Mouse (Mus musculus) embryonic facial prominence, embryonic 15.5 days (tissue): Measurements from ENCODE around the gene Tnip1. TPM values are rescaled to one million over a fixed set of nuclear protein-coding genes. Genes with fewer than 3 reads are reported as not detected.

Experiments used
- polyA plus RNA-seq: library from polyadenylated mRNA; unstranded; fragments of >200 nt; fragmentation: Nextera tagmentation; extraction: Ambion mirVana; gene quantifications from 2 replicates; pipeline ENCODE4 v1.2.1, GENCODE M21; 2015

The Tnip1 gene
- polyA plus RNA-seq, 1 experiment from 2014 or later = 24.5 TPM

Other genes starting within 250 kb of the Tnip1 start
- gene Cdc42se2, start 175.2 kb downstream of the Tnip1 start, polyA plus RNA-seq = 67.7 and 68.7 TPM in 2 replicates
- gene Lyrm7, start 102.0 kb downstream of the Tnip1 start, polyA plus RNA-seq = 8.3 and 10.9 TPM in 2 replicates
- 512 and 526 TPM in 2 replicates for gene Hint1, start 96.5 kb downstream of the Tnip1 start, polyA plus RNA-seq
- 285 and 293 TPM in 2 replicates for gene Gpx3, start 60.5 kb downstream of the Tnip1 start, polyA plus RNA-seq
- 355 and 382 TPM in 2 replicates for gene Anxa6, start 70.5 kb upstream of the Tnip1 start, polyA plus RNA-seq
- gene Ccdc69, start 115.2 kb upstream of the Tnip1 start, polyA plus RNA-seq = 1.8 and 2.4 TPM in 2 replicates
- gene Gm2a, start 135.2 kb upstream of the Tnip1 start, polyA plus RNA-seq = 29.2 and 31.8 TPM in 2 replicates
- gene Slc36a3, start 188.8 kb upstream of the Tnip1 start, polyA plus RNA-seq = not detected in 2 replicates
- gene Slc36a2, start 222.2 kb upstream of the Tnip1 start, polyA plus RNA-seq = 3.7 and 4.0 TPM in 2 replicates
- gene Slc36a1, start 241.4 kb upstream of the Tnip1 start, polyA plus RNA-seq = 2.0 and 2.8 TPM in 2 replicates